Mouse (Mus musculus) brain, adult 2 months (tissue): ENCODE results near the gene Tex37.

Experiments
- DNase-seq: peaks from one replicate; pipeline ENCODE4 v3.0.0; 2011; ENCODE audit warnings: low read depth, low spot score

The Tex37 gene

GRCm38 (mm10) chr6:70887993-70888392 is 30.7 kb downstream of the Tex37 start:
- no peak for DNase-seq

GRCm38 (mm10) chr6:70880714-70881304 is 37.9 kb downstream of the Tex37 start:
- peak; percentile 88 for DNase-seq

GRCm38 (mm10) chr6:70875017-70875416 is 43.7 kb downstream of the Tex37 start:
- DNase-seq: no peak

DNA sequence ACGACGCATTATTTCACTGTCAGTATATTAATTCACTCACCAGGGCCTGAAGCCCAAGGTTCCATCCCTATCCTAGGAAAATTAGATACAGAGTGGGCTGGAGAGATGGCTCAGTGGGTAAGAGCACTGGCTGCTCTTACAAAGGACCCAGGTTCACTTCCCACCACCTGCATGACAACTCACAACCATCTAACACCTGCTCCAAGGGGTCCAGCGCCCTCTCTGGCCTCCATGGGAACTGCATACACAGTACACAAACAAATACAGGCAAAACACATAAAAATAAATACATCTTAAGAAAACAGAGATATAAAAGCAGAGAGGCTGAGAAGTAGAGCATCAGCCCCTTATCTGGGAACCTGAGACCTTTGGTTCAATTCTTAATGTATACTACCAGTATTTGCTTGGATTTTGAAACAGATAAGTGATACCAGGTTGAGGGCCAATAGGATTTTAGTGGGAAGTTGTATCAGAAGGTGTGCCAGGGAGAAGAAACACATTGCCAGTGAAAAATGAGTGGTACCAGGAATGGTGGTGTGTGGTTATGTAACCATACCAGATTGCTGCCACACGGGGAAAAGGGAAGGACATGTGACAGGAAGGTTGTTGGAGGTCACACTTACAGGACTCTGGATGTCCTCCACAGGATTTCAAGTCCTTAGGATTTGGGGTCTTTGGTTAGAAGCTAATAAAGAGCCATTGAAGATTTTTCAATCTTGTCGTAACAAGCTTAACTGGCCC is 44.5 kb downstream of the Tex37 start:
- DNase-seq: no peak

GRCm38 (mm10) chr6:70872570-70872969 is 46.2 kb downstream of the Tex37 start:
- DNase-seq: no peak

DNA sequence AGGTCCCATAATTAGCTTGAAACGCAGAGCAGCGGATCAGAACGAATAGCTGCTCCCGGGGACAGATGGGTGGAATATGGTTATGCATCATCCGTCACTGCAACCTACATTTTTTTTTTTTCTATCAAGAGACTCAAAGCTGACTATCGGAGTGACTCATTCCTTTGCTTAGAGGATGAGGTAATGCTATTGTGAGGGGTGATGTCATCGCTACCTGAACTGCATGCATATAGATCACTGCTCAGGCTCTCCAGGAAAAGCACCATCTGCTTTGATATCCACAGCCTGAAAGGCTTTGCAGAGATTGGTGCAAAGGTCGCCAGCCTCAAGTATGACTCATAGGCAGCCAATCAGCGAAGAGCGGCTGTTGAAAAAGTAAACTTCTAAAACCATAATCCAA is 46.6 kb downstream of the Tex37 start:
- DNase-seq: peak; percentile 97

- no peak for DNase-seq
Observed at GRCm38 (mm10) chr6:70871511-70871980, 47.2 kb downstream of the Tex37 start.

GRCm38 (mm10) chr6:70867297-70867696 is 51.4 kb downstream of the Tex37 start:
- DNase-seq: no peak

DNA sequence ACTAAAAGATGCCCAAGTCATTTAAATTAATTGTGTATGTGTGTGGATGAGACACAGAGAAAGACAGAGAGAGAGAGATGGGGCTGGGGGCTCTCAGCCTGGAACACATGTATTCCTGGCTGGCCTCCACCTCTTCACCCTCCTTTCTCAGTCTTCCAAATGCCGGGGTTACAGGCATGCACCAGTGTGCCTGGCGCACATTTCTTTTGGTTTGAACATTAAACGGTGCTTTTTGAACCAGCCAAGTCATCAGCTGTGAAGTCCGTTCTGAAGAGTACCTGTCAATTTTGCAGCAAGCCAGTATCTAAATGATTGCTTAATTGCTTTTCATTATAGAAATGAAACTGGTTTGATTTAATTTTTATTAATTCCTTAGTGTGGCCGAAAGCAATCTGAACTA is 52.0 kb downstream of the Tex37 start:
- no peak for DNase-seq

- DNase-seq: no peak
Observed at GRCm38 (mm10) chr6:70864285-70864684, 54.4 kb downstream of the Tex37 start.
